Mouse (Mus musculus): ENCODE measurements around the gene Myom3.

- no peak for TF ChIP-seq CTCF (IDR thresholded peaks at IDR 0.05; ENCODE audit: low read depth, low read length)
- no peak for TF ChIP-seq POLR2A (IDR thresholded peaks at IDR 0.05; ENCODE audit: borderline replicate concordance, low read depth, low read length)
Observed at GRCm38 (mm10) chr4:135744726-135745448, 14.6 kb upstream of the Myom3 start.

Measured in bone marrow macrophage, adult 2 months (primary cell).